Mouse (Mus musculus) layer of hippocampus, adult 11-12 months (tissue): ENCODE results near the gene Aldh9a1.

Source experiments
- DNase-seq: peaks from one replicate; pipeline ENCODE4 v3.0.0; 2022; ENCODE audit warnings: low spot score

Aldh9a1 gene

DNA sequence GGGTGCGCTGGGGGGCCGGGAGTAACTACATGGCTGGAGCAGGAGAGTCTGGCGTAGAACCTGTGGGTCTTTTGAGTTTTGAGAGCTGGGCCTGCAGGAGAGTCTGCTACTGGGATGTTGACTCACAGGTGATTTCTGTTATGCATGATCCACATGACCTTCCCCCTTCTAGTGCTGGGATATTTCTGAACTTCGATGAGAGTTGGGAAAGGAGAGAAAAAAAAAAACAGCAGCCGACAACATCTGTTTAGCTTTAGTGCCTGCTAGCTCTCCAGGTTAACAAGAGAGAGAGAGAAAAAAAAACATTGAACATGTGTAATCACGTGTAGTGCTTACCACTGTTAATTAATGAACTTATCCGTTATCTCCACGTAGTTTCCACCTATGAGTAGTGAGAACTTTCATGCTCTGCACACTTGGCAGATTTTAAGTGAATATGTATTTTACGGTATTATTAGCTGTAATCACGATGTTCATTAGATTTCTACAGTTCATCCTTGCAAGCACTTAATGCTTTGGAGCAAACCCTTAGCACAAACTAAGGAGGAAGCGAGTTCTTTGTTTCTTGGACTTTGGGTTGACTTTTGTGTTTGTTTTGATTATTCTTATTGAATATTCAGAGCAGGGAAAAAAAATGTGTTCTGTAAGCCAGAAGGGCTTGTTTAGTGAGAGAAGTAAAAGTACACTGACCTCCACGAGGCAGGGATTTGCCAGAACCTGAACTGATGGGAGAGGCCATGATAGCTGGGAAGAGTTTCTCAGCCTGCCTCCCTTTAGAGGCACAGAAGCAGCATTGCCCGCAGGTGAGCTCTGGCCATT lies 1.0 kb downstream of the Aldh9a1 start:
- no peak for DNase-seq

DNA sequence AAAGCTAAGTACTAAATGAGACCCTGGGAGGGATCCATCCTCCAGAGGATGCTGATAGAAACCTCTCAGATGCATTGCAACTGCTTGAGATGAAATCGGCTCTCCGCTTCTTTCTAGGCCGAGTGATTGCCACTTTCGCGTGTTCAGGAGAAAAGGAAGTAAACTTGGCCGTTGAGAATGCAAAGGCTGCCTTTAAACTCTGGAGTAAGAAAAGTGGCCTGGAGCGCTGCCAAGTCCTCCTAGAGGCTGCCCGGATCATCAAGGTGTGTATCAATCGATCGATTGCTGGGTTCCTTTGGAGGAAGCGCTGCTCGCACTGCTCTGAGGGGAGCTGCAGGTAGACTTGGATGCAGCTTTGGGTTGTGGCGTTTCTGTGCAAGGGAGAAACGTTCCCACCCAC lies 2.6 kb downstream of the Aldh9a1 start:
- DNase-seq, result no peak

DNA sequence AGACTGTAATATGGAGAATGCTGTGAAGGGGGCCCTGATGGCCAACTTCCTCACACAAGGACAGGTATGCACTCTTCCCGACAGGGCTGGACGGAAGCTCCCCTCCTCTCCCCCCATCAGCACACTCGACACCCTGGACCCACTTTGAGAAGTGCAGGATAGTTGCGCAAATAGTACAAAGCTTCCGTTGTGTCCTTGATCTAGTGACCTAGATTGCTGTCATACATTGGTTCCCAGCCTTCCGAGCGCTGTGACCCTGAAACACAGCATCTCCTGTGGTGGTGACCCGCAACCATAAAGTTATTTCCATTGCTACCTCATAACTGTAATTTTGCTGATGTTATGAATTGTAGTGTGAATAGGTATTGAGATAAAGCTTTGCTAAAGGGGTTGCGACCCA lies 7.6 kb downstream of the Aldh9a1 start:
- no peak for DNase-seq

DNA sequence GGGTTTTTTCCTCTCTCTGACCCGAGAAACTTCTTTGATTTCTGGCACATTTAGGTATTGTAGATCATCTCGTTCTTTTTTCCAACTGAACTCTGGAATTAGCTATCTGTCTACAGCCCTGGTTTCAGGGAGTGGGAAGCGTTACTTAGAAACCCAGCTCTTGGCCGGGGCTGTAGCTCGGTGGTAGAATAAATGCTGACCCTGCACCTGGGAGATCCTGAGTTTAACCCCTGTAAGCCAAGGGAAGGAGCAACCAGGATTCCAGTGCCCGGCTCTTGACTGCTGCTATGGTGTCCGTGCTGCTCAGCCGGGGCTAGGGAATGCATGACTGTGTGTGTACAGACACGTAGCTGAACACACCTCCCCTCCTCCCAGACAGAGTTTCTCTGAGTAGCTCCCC lies 8.9 kb downstream of the Aldh9a1 start:
- DNase-seq, result no peak

DNA sequence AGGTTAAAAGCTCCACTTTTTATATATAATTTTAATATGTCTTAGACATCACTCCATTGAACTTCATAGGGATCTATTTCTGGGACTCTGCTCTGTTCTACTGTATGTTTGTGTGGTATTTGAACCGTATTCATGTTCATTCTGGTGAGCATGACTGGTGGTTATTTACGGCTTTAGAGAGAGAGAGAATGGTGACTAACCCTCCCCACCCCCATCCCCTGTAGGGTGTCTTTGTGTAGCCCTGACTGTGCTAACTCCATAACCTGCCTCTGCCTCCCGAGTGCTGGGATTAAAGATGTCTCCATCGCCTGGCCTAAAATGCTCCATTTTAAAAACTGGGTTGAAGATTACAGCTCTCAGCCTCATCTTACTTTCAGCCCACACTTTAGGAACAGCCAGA lies 10.5 kb downstream of the Aldh9a1 start:
- DNase-seq, result no peak

DNA sequence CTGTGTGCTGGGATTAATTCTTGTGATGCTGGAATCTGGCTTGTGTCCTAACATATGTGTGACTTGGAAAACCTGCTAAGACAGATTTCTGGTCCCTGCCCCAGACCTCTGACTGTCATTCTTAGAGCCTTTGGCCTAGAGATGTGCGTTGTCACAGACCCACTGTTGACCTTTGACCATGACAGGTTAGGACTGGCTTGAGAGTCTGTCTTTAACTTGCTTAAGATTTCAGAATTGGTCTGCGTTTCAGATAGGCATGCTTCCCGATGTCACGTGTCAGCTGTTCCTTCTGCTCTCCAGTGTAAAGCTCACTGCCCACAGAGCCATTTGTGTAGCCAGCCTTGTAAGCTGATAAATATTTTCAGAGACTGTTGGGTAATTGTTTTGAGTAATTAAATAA lies 13.0 kb downstream of the Aldh9a1 start:
- no peak for DNase-seq

DNA sequence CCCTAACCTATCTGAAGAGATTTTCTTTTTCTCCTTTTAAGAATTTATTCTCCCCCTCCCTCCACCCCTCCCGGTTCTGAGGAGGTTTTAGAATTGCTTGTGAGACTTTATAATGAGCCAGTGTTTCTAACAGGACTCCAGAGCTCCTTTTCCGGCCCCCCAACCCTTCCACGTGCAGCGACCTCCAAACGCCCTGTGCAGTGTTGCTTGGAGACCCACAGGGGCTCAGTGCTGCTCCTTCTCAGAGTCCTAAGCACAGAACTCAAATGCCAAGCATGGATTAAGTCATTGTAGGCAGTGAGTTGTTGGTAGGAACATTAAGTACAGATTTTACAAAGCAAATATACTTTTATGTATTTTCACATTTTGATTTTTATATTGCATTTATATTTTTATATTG lies 13.5 kb downstream of the Aldh9a1 start:
- DNase-seq, result no peak

DNA sequence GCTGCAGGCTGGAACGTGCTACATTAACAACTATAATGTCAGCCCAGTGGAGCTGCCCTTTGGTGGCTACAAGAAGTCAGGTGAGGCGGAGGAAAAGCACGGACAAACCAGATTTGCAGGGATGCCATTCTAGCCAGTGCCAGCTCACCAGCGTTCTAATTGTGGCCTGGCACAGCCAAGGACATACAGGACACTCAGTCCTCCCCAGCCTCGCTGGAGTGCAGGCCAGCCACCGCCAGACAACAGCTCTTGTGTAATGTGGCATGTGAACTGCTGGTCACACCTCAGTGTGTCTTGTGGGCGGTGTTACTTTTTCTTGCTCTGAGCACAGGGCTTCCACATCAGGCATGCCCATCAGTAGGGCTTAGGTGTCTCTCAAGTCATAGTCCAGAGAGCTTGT lies 16.0 kb downstream of the Aldh9a1 start:
- DNase-seq, result no peak

DNA sequence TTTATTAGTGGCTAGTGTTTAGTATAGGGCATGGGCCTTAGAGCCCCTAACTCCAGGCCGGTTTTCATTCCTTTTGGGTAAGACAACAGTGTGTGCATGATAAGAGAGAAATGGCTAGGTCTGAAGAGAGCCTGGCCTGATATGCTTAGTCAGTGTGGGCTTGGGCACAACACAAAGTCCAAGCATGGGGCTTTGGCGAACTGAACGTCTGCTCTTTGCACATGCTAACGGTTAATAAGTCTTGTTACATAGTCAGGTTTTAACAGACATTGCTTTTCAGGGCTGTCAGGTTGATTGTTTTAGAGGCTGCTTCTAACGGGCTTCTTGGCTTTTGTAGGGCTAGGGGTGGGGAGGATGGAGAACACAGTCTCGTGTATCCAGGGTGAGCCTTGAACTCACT lies 16.8 kb downstream of the Aldh9a1 start:
- DNase-seq, result no peak

DNA sequence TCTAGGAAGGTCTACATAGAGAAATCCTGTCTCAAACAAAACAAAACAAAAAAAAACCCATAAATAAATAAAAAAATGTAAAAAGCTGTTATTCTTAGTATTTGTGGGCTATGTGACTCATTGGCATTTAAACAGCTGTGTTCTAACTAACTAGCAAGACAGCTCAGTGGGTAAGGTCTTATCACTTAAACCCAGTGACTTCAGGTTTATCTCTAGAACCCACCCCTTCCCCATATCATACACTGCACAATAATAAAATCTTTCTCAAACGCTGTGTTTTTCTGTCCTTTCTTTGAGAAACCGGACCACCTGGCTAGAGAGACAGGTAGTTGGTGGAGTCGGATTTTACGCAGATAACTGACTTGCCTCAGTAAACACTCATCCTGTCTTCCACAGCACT lies 18.2 kb downstream of the Aldh9a1 start:
- DNase-seq, result no peak

DNA sequence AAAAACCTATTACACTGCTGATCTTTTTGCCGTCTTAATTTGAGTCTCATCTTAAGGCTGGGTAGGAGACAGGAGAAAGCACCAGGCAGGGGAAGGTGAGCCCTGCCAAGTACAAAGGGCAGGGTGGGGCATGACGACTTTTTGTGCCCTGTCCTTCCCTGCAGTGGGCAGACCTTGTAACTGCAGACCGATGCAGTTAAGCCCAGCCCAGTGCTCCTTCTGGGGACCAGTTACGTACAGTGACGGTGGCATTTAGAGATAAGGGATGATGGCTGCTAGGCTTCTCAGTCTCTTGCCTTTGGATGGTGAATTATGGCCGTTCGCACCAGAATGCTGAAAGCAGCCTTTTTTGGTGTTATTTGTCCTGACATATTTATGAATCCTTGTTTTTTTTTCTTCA lies 18.7 kb downstream of the Aldh9a1 start:
- no peak for DNase-seq

DNA sequence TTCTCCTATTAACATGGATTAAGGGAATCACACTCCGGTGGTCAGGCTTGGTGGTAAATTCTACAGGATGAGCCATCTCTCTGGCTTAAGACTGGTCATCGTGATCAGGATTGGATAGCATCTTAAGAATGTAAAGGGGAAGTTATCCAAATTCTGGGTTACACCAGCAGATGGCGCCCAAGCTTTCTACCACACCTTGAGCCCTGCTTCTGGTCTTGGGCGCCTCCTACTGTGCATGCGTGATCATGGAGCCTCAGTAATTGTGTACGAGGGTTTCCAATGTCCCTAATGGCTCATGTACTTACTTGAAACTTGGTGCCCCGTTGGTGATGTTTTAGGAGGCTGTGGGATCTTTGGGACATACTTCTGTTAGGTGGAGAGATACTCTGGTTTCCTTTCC lies 20.1 kb downstream of the Aldh9a1 start:
- peak; percentile 94 for DNase-seq

DNA sequence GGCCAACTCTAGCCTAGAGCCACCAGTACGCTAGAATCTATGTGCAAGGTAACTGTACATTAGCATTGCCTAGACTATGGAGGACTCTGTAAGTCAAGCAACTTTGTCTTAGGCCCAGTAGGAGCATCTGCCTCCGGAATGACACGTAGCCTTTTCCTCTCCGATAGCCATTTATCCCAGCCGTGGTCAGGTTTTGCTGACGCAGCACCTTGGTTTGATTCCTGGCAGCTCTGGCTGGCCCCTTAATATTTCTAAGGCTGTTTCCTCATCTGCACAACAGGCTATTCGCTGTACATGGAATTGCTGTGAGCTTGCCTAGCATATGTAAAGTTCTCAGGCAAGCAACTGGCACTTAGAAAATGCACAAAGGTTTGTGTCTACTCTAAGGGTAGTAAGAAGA lies 22.9 kb downstream of the Aldh9a1 start:
- DNase-seq, result no peak

DNA sequence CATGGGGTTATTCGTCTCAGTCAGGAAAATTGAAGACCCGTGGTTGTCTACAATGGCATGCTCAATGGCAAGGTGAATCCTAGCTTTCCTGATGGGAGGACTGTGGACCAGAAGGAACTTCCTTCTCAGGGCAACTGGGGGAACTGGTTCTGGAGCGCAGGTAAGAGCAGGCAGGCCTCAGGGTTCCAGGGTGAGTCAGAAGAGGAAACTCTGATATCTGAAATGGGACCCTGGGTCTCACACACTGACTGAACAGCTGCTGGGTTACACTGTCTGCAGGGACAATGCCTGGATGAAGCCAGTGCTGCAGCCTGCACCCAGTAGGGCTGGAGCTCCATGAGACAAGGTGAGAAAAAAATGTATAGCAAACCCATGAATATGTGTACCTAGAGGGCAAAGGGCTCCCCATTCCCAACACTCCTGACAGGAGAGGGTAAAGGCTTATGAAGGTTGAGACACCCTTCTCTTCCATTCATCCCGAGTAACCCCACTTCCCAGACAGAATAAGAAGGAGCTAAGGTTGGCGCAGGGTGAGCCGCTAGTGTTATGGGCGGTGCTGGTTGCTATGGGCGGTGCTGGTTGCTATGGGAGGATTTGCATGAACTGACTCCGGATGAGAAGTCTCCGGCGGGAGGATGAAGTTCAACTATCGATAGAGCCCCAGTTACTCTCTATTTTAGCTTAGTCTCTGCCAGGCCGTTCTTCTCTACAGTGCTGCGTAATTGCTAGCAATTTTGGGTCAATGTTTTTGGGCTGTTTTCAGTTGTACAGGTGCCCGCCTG lies 24.4 kb downstream of the Aldh9a1 start:
- no peak for DNase-seq

DNA sequence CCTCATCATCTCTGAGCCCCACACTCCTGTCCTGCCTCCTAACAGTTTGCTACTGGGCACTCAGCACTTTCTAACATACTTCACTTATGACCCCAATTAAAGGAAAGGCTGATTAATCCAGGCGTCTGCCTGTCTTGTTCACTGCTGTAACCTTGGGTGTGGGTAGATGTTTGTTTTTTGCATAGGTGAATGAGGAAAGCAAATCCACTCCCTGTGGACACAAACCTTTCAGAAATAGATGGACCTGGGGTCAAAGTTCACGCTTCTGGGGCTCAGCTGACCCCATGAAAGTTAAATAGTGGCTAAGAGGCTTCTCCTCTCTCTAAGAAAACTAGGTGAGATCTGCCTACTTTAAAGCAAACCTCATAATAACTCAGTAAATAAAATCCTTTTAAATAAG lies 25.2 kb downstream of the Aldh9a1 start:
- no peak for DNase-seq

DNA sequence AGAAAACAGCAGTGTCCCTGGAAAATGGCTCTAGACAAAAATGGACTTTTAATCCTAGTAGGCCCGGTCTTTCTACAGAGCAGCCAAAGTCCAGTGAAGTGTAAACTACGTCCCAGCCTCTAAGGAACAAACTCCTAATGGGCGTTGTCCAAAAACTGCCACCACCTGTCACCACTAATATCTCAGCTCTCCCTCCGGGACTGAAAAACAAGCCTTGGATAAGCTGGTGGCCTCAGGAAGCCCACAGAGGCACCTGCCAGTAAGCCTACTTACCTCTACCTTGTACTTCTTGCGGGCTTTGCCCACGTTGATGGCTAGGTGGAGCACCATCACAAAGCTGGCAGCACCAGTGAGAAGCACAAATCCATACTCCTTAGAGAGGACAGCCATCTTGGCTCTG lies 28.2 kb downstream of the Aldh9a1 start:
- no peak for DNase-seq

DNA sequence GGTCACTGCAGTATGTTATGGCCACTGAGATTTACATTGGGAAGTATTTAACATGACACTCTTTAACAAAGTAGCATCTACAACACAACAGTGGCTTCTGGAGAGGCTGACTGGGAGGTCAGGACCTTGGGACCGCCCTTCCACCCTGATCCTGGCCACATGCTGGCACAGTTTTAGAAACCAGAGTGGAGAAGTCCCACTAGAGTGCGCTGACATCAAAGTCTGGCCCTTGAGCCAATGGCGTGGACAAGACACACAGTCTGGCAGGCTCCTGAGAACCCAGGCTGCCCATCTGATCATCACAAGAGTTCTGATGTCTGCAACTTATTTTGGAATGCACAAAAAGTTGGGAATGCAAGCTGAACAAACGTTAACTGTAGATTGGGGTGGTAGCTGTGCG lies 30.0 kb downstream of the Aldh9a1 start:
- no peak for DNase-seq

DNA sequence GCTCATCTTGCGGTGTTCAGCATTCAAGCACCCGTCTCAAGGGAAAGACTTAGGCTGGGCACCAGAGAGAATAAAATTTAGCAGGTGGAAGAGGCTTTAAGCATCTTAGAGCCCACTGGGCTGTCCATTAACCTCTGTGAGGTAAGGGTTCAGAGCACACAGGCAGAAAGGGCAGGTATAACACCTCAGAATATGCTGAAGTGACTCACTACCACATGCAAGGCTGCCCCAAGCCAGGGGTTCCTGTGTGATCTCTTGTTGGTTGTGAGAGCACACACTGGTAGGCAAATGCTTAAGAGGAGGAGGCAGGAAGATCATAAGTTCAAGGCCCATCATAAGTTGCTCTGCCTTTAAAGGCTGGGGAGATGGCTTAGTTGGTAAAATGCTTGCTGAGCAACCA lies 30.4 kb downstream of the Aldh9a1 start:
- DNase-seq, result no peak

DNA sequence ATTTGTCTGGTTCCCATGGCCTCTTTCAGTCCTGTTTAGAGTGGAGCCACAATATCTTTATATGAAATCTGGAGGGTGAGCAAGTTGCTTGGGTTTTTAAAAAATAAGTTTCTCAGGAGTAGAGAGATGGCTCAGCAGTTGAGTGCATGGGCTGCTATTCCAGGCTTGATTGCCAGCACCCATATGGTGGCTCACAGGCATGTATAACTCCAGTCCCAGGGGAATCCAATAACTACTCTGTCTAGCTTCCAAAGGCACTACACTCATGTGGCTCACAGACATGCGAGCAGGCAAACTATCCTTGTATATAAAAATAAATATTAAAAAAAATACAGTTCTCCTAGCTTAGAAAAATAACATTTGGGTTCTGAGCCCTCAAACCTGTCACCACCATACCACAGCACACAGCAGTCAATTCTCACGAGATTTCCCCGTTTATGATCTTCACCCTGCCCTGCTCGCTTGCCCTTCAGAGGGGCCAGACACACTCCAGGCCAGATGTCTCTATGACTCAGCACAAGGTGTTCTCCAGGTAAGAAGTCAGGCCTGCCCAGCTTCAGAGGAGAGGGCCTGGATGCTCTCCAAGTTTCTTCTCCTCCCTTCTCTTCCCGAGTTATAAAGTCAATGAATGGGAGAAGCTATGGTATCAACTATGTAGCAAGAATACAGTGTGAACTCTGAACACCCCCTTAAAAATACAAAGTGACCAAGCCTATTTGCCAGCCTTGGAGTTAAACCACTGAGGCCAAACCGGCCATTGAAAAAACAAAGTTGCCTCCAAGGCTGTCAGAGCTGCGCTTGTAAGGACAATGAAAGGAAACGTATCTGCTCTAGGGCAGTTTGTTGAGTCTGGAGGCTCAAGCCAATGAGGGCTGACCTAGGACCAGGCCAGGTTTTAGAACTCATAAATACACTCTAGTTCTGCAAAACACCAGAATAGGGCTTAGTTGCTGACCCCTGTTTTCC lies 31.5 kb downstream of the Aldh9a1 start:
- DNase-seq, result no peak

DNA sequence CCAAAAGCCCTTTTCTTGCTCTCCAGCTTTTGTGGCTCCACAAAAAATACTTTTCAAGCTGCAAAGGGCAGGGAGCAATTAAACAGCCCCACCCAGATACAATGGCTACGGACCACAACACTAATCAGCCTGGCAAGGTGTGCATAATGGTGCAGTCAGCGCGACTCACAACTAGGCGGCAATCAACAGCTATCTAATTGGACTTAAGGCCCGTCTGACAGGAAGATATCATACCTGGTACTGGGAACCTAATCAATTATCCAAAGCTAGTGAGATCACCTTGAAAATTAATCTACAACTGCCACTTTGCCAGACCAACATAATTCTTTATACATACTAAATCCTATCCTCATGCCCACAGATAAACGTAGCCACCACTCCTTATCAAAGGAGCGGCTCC lies 32.5 kb downstream of the Aldh9a1 start:
- no peak for DNase-seq

DNA sequence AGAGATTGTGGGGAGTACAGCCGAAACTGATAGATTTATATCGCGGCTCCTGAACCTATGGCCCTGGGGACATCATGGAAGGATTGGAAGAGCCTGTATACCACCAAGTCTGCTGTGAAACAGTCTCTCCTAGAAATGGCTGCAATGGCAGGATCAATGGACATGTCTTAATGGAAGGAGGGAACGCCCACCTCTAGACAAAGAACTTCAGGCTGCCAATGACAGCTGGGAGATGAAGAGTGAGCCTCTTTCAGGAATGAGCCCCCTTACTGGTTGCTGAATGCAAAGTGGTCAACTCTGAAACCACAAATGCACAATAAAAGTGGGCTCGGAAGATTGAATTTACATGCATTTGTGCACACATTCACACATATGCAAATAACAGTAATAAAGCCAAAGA lies 33.0 kb downstream of the Aldh9a1 start:
- DNase-seq, result no peak

DNA sequence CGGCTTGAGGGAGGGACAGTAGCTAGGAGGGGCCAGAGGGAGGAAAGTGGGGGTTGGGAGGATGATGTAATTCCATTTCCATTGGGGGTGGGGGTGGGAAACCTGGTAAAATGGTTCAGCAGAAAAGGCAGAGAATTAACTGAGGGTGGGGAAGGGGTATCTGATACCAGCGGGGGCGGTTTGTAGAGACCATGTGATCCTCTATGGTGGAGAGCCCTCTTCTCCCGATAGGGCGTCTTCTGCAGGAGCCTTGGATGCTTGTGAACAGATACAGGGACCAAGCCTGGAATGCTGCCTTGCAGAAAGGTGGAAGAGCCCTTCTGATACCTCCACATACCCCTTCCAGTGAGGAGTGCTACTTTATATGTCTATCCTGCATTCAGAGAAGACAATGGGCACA lies 33.4 kb downstream of the Aldh9a1 start:
- DNase-seq, result no peak

DNA sequence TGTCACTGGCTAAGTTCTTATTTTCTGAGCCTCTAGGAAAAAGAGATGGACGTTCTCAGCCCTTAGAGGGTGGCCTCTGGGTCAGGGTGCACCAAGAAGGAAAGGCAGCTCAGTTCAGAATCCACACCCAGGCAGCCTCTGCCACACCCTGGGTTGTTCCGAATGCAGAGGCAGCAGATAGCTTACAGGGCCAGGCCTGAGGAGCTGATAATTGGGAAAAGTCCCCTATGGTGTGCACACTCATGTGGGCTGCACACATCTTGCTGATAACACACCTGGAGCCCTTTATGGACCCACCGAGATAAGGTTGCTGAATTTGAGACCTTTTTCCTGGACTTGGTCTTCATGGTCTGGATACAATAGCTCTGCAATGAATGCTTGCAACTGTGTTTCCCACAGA lies 34.4 kb downstream of the Aldh9a1 start:
- DNase-seq, result no peak
